Mouse (Mus musculus): ENCODE results near the gene Commd6. TPM values are rescaled to one million over a fixed set of nuclear protein-coding genes. Genes with fewer than 3 reads are reported as not detected.
A peak's percentile ranks its signal among the peaks of the same experiment; 100 is the strongest.

Commd6 gene
- polyA plus RNA-seq, 1 experiment from 2014 or later, result 97.8 TPM

- 0 out of 2 replicates have a peak, but pooled peaks cover 3% of the 10 kb centered on the region for H3K36me3 ChIP-seq
- no peaks in the 10 kb centered on the region for H3K27me3 ChIP-seq
- 0 out of 2 replicates have a peak within 1 kb of the TSS, but pooled peaks have one; percentile 64 for H3K27ac ChIP-seq
- ATAC-seq (ENCODE audit: insufficient number of reproducible peaks, insufficient read depth, low FRiP score, low TSS enrichment, low read depth), result peak; percentile 83
- H3K9me3 ChIP-seq, result no peaks in the 10 kb centered on the region
- H3K4me1 ChIP-seq, result 0 out of 2 replicates have a peak, but pooled peaks cover 2% of the 10 kb centered on the region
- peak within 1 kb of the TSS; percentile 85 for H3K4me2 ChIP-seq
- peak within 1 kb of the TSS; percentile 89 for H3K9ac ChIP-seq
- H3K4me3 ChIP-seq, result peak within 1 kb of the TSS; percentile 97
- under 1% methylated on average over 68 of the region's 81 CpGs for WGBS
Measured at GRCm38 (mm10) chr14:101653581-101654525, 13.4 kb upstream of the Commd6 start, which contains the start of gene Uchl3. Gene Uchl3, plus strand, starts transcription at chr14:101653967.

- no peak for ATAC-seq (ENCODE audit: insufficient number of reproducible peaks, insufficient read depth, low FRiP score, low TSS enrichment, low read depth)
- no peak overlapping the region for H3K4me2 ChIP-seq
- H3K4me3 ChIP-seq, result no peak overlapping the region
- no peaks in the 10 kb centered on the region for H3K27me3 ChIP-seq
- H3K9me3 ChIP-seq, result no peaks in the 10 kb centered on the region
- no peak overlapping the region for H3K27ac ChIP-seq
- H3K9ac ChIP-seq, result no peak overlapping the region
- 0 out of 2 replicates have a peak, but pooled peaks cover 2% of the 10 kb centered on the region for H3K4me1 ChIP-seq
- H3K36me3 ChIP-seq, result no peaks in the 10 kb centered on the region
- 92% methylated on average over 6 of the region's 6 CpGs for WGBS
Measured at GRCm38 (mm10) chr14:101652571-101652970, 12.1 kb upstream of the Commd6 start.

GRCm38 (mm10) chr14:101650551-101650950 is 10.1 kb upstream of the Commd6 start:
- no peak for ATAC-seq (ENCODE audit: insufficient number of reproducible peaks, insufficient read depth, low FRiP score, low TSS enrichment, low read depth)
- no peaks in the 10 kb centered on the region for H3K27me3 ChIP-seq
- H3K4me1 ChIP-seq, result 0 out of 2 replicates have a peak, but pooled peaks cover 2% of the 10 kb centered on the region
- H3K9ac ChIP-seq, result no peak overlapping the region
- WGBS, result 83% methylated on average over 4 of the region's 4 CpGs
- no peak overlapping the region for H3K4me2 ChIP-seq
- no peak overlapping the region for H3K4me3 ChIP-seq
- H3K9me3 ChIP-seq, result no peaks in the 10 kb centered on the region
- H3K36me3 ChIP-seq, result no peaks in the 10 kb centered on the region
- no peak overlapping the region for H3K27ac ChIP-seq

- no peaks in the 10 kb centered on the region for H3K36me3 ChIP-seq
- ATAC-seq (ENCODE audit: insufficient number of reproducible peaks, insufficient read depth, low FRiP score, low TSS enrichment, low read depth), result no peak
- 75% methylated on average over 1 of the region's 1 CpGs for WGBS
- no peak overlapping the region for H3K9ac ChIP-seq
- H3K9me3 ChIP-seq, result no peaks in the 10 kb centered on the region
- H3K27ac ChIP-seq, result no peak overlapping the region
- H3K4me2 ChIP-seq, result no peak overlapping the region
- H3K4me1 ChIP-seq, result no peaks in the 10 kb centered on the region
- no peak overlapping the region for H3K4me3 ChIP-seq
- H3K27me3 ChIP-seq, result no peaks in the 10 kb centered on the region
Measured at GRCm38 (mm10) chr14:101644948-101645347, 4.5 kb upstream of the Commd6 start.

- Histone ChIP-seq H3K36me3 (peaks cover 17% of the 10 kb centered on the region), H3K9me3 (no peaks in the 10 kb centered on the region), H3K27me3 (no peaks in the 10 kb centered on the region), H3K4me2 (no peak overlapping the region), H3K27ac (no peak overlapping the region), H3K4me3 (no peak overlapping the region), H3K9ac (no peak overlapping the region), H3K4me1 (peaks cover 5% of the 10 kb centered on the region; the same call in 1 of the 2 replicates)
- no peak for ATAC-seq (ENCODE audit: insufficient number of reproducible peaks, insufficient read depth, low FRiP score, low TSS enrichment, low read depth)
- WGBS, result 88% methylated on average over 6 of the region's 6 CpGs
Measured at GRCm38 (mm10) chr14:101637381-101637780, 3.1 kb downstream of the Commd6 start.

DNA sequence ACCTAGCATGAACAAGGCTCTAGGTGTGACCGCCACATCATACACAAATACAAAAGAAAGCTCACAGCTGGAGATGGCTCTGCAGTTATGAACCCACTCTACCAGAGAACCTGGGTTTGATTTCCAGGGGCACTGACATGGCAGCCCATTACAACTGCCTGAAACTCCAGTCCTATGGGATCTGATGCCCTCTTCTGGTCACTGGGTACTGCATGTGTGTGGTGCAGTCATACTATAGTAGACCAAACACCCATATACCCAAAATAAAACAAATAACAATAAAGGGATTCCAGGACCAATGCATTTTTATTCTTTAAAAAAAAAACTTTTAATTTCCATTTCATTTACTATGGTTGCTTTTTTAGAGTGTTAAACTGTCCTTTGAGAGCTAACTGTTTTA is 4.7 kb downstream of the Commd6 start:
- Histone ChIP-seq H3K9ac (no peak overlapping the region), H3K27ac (no peak overlapping the region), H3K27me3 (no peaks in the 10 kb centered on the region), H3K9me3 (no peaks in the 10 kb centered on the region), H3K36me3 (peaks cover 24% of the 10 kb centered on the region), H3K4me3 (no peak overlapping the region), H3K4me2 (no peak overlapping the region), H3K4me1 (peaks cover 5% of the 10 kb centered on the region; the same call in 1 of the 2 replicates)
- 90% methylated on average over 1 of the region's 1 CpGs for WGBS
- no peak for ATAC-seq (ENCODE audit: insufficient number of reproducible peaks, insufficient read depth, low FRiP score, low TSS enrichment, low read depth)

DNA sequence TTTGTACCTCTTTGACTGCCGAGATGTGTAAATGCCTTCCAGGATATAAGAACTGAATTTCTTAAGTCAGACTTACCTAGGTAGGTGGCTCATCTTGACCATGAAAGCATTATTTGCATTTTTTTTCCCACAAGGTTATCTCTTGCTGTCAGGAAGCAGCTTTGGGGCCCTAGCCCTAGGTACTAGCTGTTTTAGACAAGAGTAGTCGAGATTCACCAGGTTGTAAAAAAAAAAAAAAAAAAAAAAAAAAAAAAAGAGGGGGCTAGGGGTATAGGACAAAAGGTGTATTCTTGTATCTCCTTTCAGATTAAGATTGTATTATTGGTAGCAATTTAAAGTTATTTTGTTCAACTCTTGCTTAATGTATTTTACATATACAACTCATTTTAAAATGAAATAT is 9.9 kb downstream of the Commd6 start:
- WGBS, result 88% methylated on average over 2 of the region's 2 CpGs
- Histone ChIP-seq H3K4me2 (no peak overlapping the region), H3K4me1 (no peaks in the 10 kb centered on the region), H3K36me3 (peaks cover 24% of the 10 kb centered on the region), H3K27ac (no peak overlapping the region), H3K27me3 (no peaks in the 10 kb centered on the region), H3K4me3 (no peak overlapping the region), H3K9ac (no peak overlapping the region), H3K9me3 (no peaks in the 10 kb centered on the region)
- ATAC-seq (ENCODE audit: insufficient number of reproducible peaks, insufficient read depth, low FRiP score, low TSS enrichment, low read depth), result no peak

DNA sequence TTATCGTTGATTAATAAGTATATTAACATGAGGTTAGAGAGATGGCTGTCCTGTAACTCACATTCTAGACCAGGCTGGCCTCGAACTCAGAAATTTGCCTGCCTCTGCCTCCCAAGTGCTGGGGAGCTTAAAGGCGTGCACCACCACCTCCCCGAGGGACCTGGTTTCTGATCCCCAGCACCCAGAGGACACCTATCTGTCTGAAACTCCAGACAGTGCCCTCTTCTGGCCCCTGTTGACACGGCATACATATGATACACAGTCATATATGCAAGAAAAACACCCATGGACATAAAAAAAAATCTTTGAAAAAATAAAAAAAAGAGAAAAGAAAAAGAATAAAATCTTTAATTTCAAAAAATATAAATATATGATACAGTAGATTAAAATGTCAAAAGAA is 22.8 kb downstream of the Commd6 start:
- H3K36me3 ChIP-seq, result no peaks in the 10 kb centered on the region
- no peak overlapping the region for H3K27ac ChIP-seq
- no peak overlapping the region for H3K9ac ChIP-seq
- no peak overlapping the region for H3K4me2 ChIP-seq
- no peak for ATAC-seq (ENCODE audit: insufficient number of reproducible peaks, insufficient read depth, low FRiP score, low TSS enrichment, low read depth)
- no peaks in the 10 kb centered on the region for H3K4me1 ChIP-seq
- no peaks in the 10 kb centered on the region for H3K9me3 ChIP-seq
- 89% methylated on average over 5 of the region's 5 CpGs for WGBS
- no peaks in the 10 kb centered on the region for H3K27me3 ChIP-seq
- H3K4me3 ChIP-seq, result no peak overlapping the region

GRCm38 (mm10) chr14:101616178-101616577 is 24.3 kb downstream of the Commd6 start:
- Histone ChIP-seq H3K36me3 (no peaks in the 10 kb centered on the region), H3K4me2 (no peak overlapping the region), H3K4me3 (no peak overlapping the region), H3K27me3 (no peaks in the 10 kb centered on the region), H3K27ac (no peak overlapping the region), H3K9ac (no peak overlapping the region), H3K9me3 (no peaks in the 10 kb centered on the region), H3K4me1 (no peaks in the 10 kb centered on the region)
- ATAC-seq (ENCODE audit: insufficient number of reproducible peaks, insufficient read depth, low FRiP score, low TSS enrichment, low read depth), result no peak
- WGBS, result 83% methylated on average over 9 of the region's 9 CpGs

- no peaks in the 10 kb centered on the region for H3K36me3 ChIP-seq
- no peaks in the 10 kb centered on the region for H3K9me3 ChIP-seq
- WGBS, result 38% methylated on average over 1 of the region's 1 CpGs
- no peak for ATAC-seq (ENCODE audit: insufficient number of reproducible peaks, insufficient read depth, low FRiP score, low TSS enrichment, low read depth)
- no peaks in the 10 kb centered on the region for H3K4me1 ChIP-seq
- no peaks in the 10 kb centered on the region for H3K27me3 ChIP-seq
- H3K4me2 ChIP-seq, result no peak overlapping the region
- H3K4me3 ChIP-seq, result no peak overlapping the region
- no peak overlapping the region for H3K9ac ChIP-seq
- H3K27ac ChIP-seq, result no peak overlapping the region
Measured at GRCm38 (mm10) chr14:101613206-101613605, 27.3 kb downstream of the Commd6 start.

GRCm38 (mm10) chr14:101610701-101611100 is 29.8 kb downstream of the Commd6 start:
- ATAC-seq (ENCODE audit: insufficient number of reproducible peaks, insufficient read depth, low FRiP score, low TSS enrichment, low read depth), result no peak
- WGBS, result 75% methylated on average over 10 of the region's 10 CpGs
- H3K27me3 ChIP-seq, result peaks cover 9% of the 10 kb centered on the region; the same call in 1 of the 2 replicates
- no peak overlapping the region for H3K4me2 ChIP-seq
- no peak overlapping the region for H3K27ac ChIP-seq
- H3K9me3 ChIP-seq, result no peaks in the 10 kb centered on the region
- no peak overlapping the region for H3K4me3 ChIP-seq
- no peak overlapping the region for H3K9ac ChIP-seq
- H3K36me3 ChIP-seq, result no peaks in the 10 kb centered on the region
- H3K4me1 ChIP-seq, result no peaks in the 10 kb centered on the region; the same call in none of the 2 replicates

Data from embryonic facial prominence, embryonic 13.5 days (tissue).